Mouse (Mus musculus) limb, embryonic 11.5 days (tissue): ENCODE measurements at regions not wholly inside any gene's neighbourhood (a gene's known extent, or its start where the extent isn't known, plus 50 kb on each side); places are given as distances from the start of the nearest gene placed in this dataset.
A peak's percentile ranks its signal among the peaks of the same experiment; 100 is the strongest.

Source experiments
- ATAC-seq: fragments of 200-750 bp; cut with Nextera tagmentation; 2 replicates; pipeline ENCODE4 v1.8.0; 2017; ENCODE audit warnings: low read depth; ENCODE audit not compliant: insufficient number of reproducible peaks, low FRiP score, low TSS enrichment
- DNase-seq: peaks from one replicate; pipeline ENCODE4 v3.0.0-alpha.2; 2015; ENCODE audit warnings: low spot score
- H3K27ac ChIP-seq: fragments of 300-500 bp; sonication (generic); replicated peaks from 2 replicates; pipeline ENCODE4 v1.5.1; 2014; ENCODE audit warnings: low read depth, mild to moderate bottlenecking, low read length
- H3K27me3 ChIP-seq: fragments of 300-500 bp; sonication (generic); 2 replicates; pipeline ENCODE4 v1.6.1; 2014; ENCODE audit warnings: mild to moderate bottlenecking, low read length, mixed read lengths; ENCODE audit not compliant: control insufficient read depth, insufficient read depth
- H3K36me3 ChIP-seq: fragments of 300-500 bp; sonication (generic); 2 replicates; pipeline ENCODE4 v1.6.1; 2014; ENCODE audit warnings: mild to moderate bottlenecking, low read length, moderate library complexity, mixed read lengths; ENCODE audit not compliant: control insufficient read depth, insufficient read depth
- H3K4me1 ChIP-seq: fragments of 300-500 bp; sonication (generic); 2 replicates; pipeline ENCODE4 v1.6.1; 2014; ENCODE audit warnings: low read length, mixed read lengths; ENCODE audit not compliant: control insufficient read depth, insufficient read depth
- H3K4me2 ChIP-seq: fragments of 300-500 bp; sonication (generic); 2 replicates; pipeline ENCODE4 v1.6.1; 2014; ENCODE audit warnings: low read depth, mild to moderate bottlenecking, moderate library complexity; ENCODE audit not compliant: severe bottlenecking
- H3K4me3 ChIP-seq: fragments of 300-500 bp; sonication (generic); 2 replicates; pipeline ENCODE4 v1.5.1; 2014; ENCODE audit warnings: low read depth, low read length
- H3K9ac ChIP-seq: fragments of 300-500 bp; sonication (generic); 2 replicates; pipeline ENCODE4 v1.6.1; 2014; ENCODE audit warnings: mild to moderate bottlenecking, low read length
- H3K9me3 ChIP-seq: fragments of 300-500 bp; sonication (generic); 2 replicates; pipeline ENCODE4 v1.6.1; 2016; ENCODE audit warnings: low read length; ENCODE audit not compliant: control insufficient read depth
- WGBS: fragments of 180-500 bp; shearing (Covaris S2); extraction: QIAGEN DNeasy Blood & Tissue Kit; methylation state at CpG from one replicate; pipeline ENCODE4 v1.1.7; 2014; 5-methylcytosine and 5-hydroxymethylcytosine counted together

GRCm38 (mm10) chr9:46544326-46544725 is 224.5 kb upstream of the 4931429L15Rik start:
- no peak overlapping the region for H3K4me3 ChIP-seq
- 82% methylated on average over 3 of the region's 3 CpGs for WGBS
- no peaks in the 10 kb centered on the region for H3K9me3 ChIP-seq
- no peak overlapping the region for H3K4me2 ChIP-seq
- DNase-seq, result no peak
- H3K4me1 ChIP-seq, result no peaks in the 10 kb centered on the region
- H3K27me3 ChIP-seq, result peaks cover 2% of the 10 kb centered on the region; the same call in 1 of the 2 replicates
- H3K9ac ChIP-seq, result no peak overlapping the region
- no peaks in the 10 kb centered on the region for H3K36me3 ChIP-seq
- no peak for ATAC-seq
- H3K27ac ChIP-seq, result no peak overlapping the region

- no peak for ATAC-seq
Measured at GRCm38 (mm10) chr9:46541001-46541400, 221.2 kb upstream of the 4931429L15Rik start.

GRCm38 (mm10) chr9:46538616-46539015 is 218.8 kb upstream of the 4931429L15Rik start:
- WGBS, result 21% methylated on average over 4 of the region's 4 CpGs
- H3K27ac ChIP-seq, result no peak overlapping the region
- no peak overlapping the region for H3K9ac ChIP-seq
- H3K27me3 ChIP-seq, result peaks cover 2% of the 10 kb centered on the region; the same call in 1 of the 2 replicates
- H3K4me1 ChIP-seq, result peaks cover 6% of the 10 kb centered on the region; the same call in 1 of the 2 replicates
- H3K36me3 ChIP-seq, result no peaks in the 10 kb centered on the region
- no peak for ATAC-seq
- H3K4me2 ChIP-seq, result no peak overlapping the region
- no peak overlapping the region for H3K4me3 ChIP-seq
- no peak for DNase-seq
- H3K9me3 ChIP-seq, result no peaks in the 10 kb centered on the region

More at GRCm38 (mm10) chr9:46541001-46541400, 221.2 kb upstream of the 4931429L15Rik start:
- WGBS, result 36% methylated on average over 2 of the region's 2 CpGs
- peaks cover 6% of the 10 kb centered on the region; the same call in 1 of the 2 replicates for H3K4me1 ChIP-seq
- no peak overlapping the region for H3K4me3 ChIP-seq
- H3K27ac ChIP-seq, result no peak overlapping the region
- DNase-seq, result no peak
- H3K36me3 ChIP-seq, result no peaks in the 10 kb centered on the region
- H3K27me3 ChIP-seq, result peaks cover 2% of the 10 kb centered on the region; the same call in 1 of the 2 replicates
- no peaks in the 10 kb centered on the region for H3K9me3 ChIP-seq
- no peak overlapping the region for H3K4me2 ChIP-seq
- H3K9ac ChIP-seq, result no peak overlapping the region

- no peak overlapping the region for H3K4me2 ChIP-seq
- DNase-seq, result no peak
- no peak overlapping the region for H3K4me3 ChIP-seq
- ATAC-seq, result no peak
- no peaks in the 10 kb centered on the region for H3K4me1 ChIP-seq
- H3K9ac ChIP-seq, result no peak overlapping the region
- H3K27me3 ChIP-seq, result no peaks in the 10 kb centered on the region
- 87% methylated on average over 20 of the region's 20 CpGs for WGBS
- 0 out of 2 replicates have a peak, but pooled peaks cover 5% of the 10 kb centered on the region for H3K9me3 ChIP-seq
- no peak overlapping the region for H3K27ac ChIP-seq
- H3K36me3 ChIP-seq, result no peaks in the 10 kb centered on the region
Measured at GRCm38 (mm10) chr9:46516401-46517130, 196.8 kb upstream of the 4931429L15Rik start.

- no peaks in the 10 kb centered on the region for H3K27me3 ChIP-seq
- H3K4me3 ChIP-seq, result no peak overlapping the region
- H3K9me3 ChIP-seq, result 0 out of 2 replicates have a peak, but pooled peaks cover 2% of the 10 kb centered on the region
- WGBS, result 62% methylated on average over 6 of the region's 6 CpGs
- ATAC-seq (no peak), DNase-seq (no peak)
- no peaks in the 10 kb centered on the region for H3K4me1 ChIP-seq
- H3K27ac ChIP-seq, result no peak overlapping the region
- no peak overlapping the region for H3K4me2 ChIP-seq
- no peak overlapping the region for H3K9ac ChIP-seq
- H3K36me3 ChIP-seq, result no peaks in the 10 kb centered on the region
Measured at GRCm38 (mm10) chr9:46512276-46513051, 192.7 kb upstream of the 4931429L15Rik start.

GRCm38 (mm10) chr9:46511307-46511706 is 191.5 kb upstream of the 4931429L15Rik start:
- Histone ChIP-seq H3K4me2 (no peak overlapping the region), H3K4me1 (no peaks in the 10 kb centered on the region), H3K27ac (no peak overlapping the region), H3K4me3 (no peak overlapping the region), H3K9me3 (0 out of 2 replicates have a peak, but pooled peaks cover 2% of the 10 kb centered on the region), H3K27me3 (no peaks in the 10 kb centered on the region), H3K9ac (no peak overlapping the region), H3K36me3 (no peaks in the 10 kb centered on the region)
- no peak for ATAC-seq
- peak; percentile 32 for DNase-seq
- 64% methylated on average over 6 of the region's 6 CpGs for WGBS

- Histone ChIP-seq H3K4me3 (no peak overlapping the region), H3K9ac (no peak overlapping the region), H3K9me3 (0 out of 2 replicates have a peak, but pooled peaks cover 2% of the 10 kb centered on the region), H3K4me2 (no peak overlapping the region), H3K4me1 (no peaks in the 10 kb centered on the region), H3K27me3 (no peaks in the 10 kb centered on the region), H3K27ac (no peak overlapping the region), H3K36me3 (no peaks in the 10 kb centered on the region)
- WGBS, result 56% methylated on average over 5 of the region's 5 CpGs
- ATAC-seq, result no peak
- DNase-seq, result no peak
Measured at GRCm38 (mm10) chr9:46509896-46510295, 190.1 kb upstream of the 4931429L15Rik start.

- Histone ChIP-seq H3K4me3 (no peak overlapping the region), H3K27ac (no peak overlapping the region), H3K36me3 (no peaks in the 10 kb centered on the region), H3K9me3 (0 out of 2 replicates have a peak, but pooled peaks cover 2% of the 10 kb centered on the region), H3K4me2 (no peak overlapping the region), H3K4me1 (no peaks in the 10 kb centered on the region), H3K27me3 (no peaks in the 10 kb centered on the region), H3K9ac (no peak overlapping the region)
- ATAC-seq (no peak), DNase-seq (no peak)
- 24% methylated on average over 5 of the region's 5 CpGs for WGBS
Measured at GRCm38 (mm10) chr9:46509458-46509857, 189.7 kb upstream of the 4931429L15Rik start.
